Mouse (Mus musculus): Measurements from ENCODE around the gene Kremen1. TPM values are rescaled to one million over a fixed set of nuclear protein-coding genes. Genes with fewer than 3 reads are reported as not detected.

Gene Kremen1
- polyA plus RNA-seq (2017; shearing (Covaris generic)) = 15.8 TPM

GRCm38 (mm10) chr11:5261508-5262392, at the start of gene Kremen1:
Gene Kremen1, minus strand, starts transcription at chr11:5261558.

GRCm38 (mm10) chr11:5151680-5152337, 109.5 kb downstream of the Kremen1 start, which contains the start of gene Emid1:
Gene Emid1, minus strand, starts transcription at chr11:5152257.

Other genes starting within 250 kb of the Kremen1 start
- gene Rasl10a, start 203.4 kb downstream of the Kremen1 start, polyA plus RNA-seq (2017; shearing (Covaris generic)) = not detected
- 8.3 TPM for gene Gas2l1, start 196.2 kb downstream of the Kremen1 start, polyA plus RNA-seq (2017; shearing (Covaris generic))
- gene Rhbdd3, start 162.6 kb downstream of the Kremen1 start, polyA plus RNA-seq (2017; shearing (Covaris generic)) = 7.8 TPM
- gene Ewsr1, start 162.3 kb downstream of the Kremen1 start, polyA plus RNA-seq (2017; shearing (Covaris generic)) = 730 TPM
- gene Emid1, start 109.3 kb downstream of the Kremen1 start, polyA plus RNA-seq (2017; shearing (Covaris generic)) = 0.60 TPM
- gene Znrf3, start 183.3 kb upstream of the Kremen1 start, polyA plus RNA-seq (2017; shearing (Covaris generic)) = 13.7 TPM

Measured in effector memory CD4-positive, alpha-beta T cell, adult 5 months (primary cell).